Mouse (Mus musculus): ENCODE results near the gene Ddx47.

The Ddx47 gene

DNA sequence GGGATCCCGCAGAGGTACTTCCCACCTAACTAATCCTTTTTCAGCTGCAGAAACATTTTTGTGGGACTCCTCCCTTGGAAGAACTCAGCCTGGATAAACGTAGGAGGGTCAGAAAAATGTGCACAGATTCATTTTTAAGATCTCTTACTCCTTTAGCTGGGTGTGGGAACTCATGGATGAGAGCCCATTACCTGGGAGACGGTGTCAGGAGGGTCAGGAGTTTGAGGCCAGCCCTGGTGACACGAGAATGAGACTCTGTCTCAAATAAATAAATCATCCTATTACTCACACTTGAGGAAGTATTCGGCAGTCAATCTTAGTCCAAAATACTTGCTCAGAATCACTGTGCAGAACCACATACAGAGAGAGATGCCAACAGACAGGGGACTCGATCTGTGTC is 58.4 kb downstream of the Ddx47 start:
- DNase-seq (ENCODE audit: low spot score in 2 of 2), result no peak

DNA sequence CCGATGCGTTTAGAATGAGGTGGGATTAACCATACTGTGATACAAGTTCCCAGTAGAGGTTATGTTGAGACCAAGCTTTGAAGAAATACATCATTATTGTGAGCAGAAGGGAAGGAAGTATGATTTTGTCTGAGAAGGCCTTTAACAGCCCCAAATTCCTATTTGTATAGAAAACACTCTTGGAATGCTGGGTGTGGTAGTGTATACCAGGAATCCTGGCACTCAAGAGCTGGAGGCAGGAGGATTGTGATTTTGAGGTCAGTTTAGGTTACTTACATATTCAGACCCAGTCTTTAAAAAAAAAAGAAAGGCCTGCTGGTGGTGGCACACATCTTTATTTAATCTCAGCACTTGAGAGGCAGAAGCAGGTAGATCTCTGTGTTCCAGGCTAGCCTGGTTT is 58.9 kb downstream of the Ddx47 start:
- DNase-seq (ENCODE audit: low spot score in 2 of 2), result no peak
